Mouse (Mus musculus) lung, embryonic 14.5 days (tissue): ENCODE measurements around the gene Ago4. TPM values are rescaled to one million over a fixed set of nuclear protein-coding genes. Genes with fewer than 3 reads are reported as not detected.

ENCODE experiments used
- ATAC-seq: fragments of 200-750 bp; cut with Nextera tagmentation; 2 replicates; pipeline ENCODE4 v1.8.0; 2017; ENCODE audit warnings: mild to moderate bottlenecking, moderate TSS enrichment, moderate library complexity; ENCODE audit not compliant: insufficient read depth
- DNase-seq: peaks from one replicate; pipeline ENCODE4 v3.0.0-alpha.2; 2015
- H3K27ac ChIP-seq: fragments of 300-500 bp; sonication (generic); 2 replicates; pipeline ENCODE4 v1.5.1; 2014; ENCODE audit warnings: low read depth, mild to moderate bottlenecking, moderate library complexity
- H3K27me3 ChIP-seq: fragments of 300-500 bp; sonication (generic); 2 replicates; pipeline ENCODE4 v1.6.1; 2014; ENCODE audit warnings: low read length, control low read depth; ENCODE audit not compliant: insufficient read depth
- H3K36me3 ChIP-seq: fragments of 300-500 bp; sonication (generic); 2 replicates; pipeline ENCODE4 v1.6.1; 2014; ENCODE audit warnings: control low read depth; ENCODE audit not compliant: insufficient read depth
- H3K4me1 ChIP-seq: fragments of 300-500 bp; sonication (generic); 2 replicates; pipeline ENCODE4 v1.6.1; 2014; ENCODE audit warnings: antibody characterized with exemption, control low read depth; ENCODE audit not compliant: insufficient read depth
- H3K4me2 ChIP-seq: fragments of 300-500 bp; sonication (generic); 2 replicates; pipeline ENCODE4 v1.6.1; 2014; ENCODE audit warnings: mild to moderate bottlenecking
- H3K4me3 ChIP-seq: fragments of 300-500 bp; sonication (generic); 2 replicates; pipeline ENCODE4 v1.5.1; 2014; ENCODE audit warnings: low read depth, low read length
- H3K9ac ChIP-seq: fragments of 300-500 bp; sonication (generic); 2 replicates; pipeline ENCODE4 v1.6.1; 2014
- H3K9me3 ChIP-seq: fragments of 300-500 bp; sonication (generic); 2 replicates; pipeline ENCODE4 v1.6.1; 2016; ENCODE audit warnings: low read depth, low read length, control low read depth
- CTCF ChIP-seq: IDR thresholded peaks from 2 replicates; pipeline ENCODE4 v1.5.1; 2016; ENCODE audit warnings: antibody characterized with exemption, low read depth
- WGBS: fragments of 180-500 bp; shearing (Covaris S2); extraction: QIAGEN DNeasy Blood & Tissue Kit; methylation state at CpG from one replicate; pipeline ENCODE4 v1.1.7; 2014; 5-methylcytosine and 5-hydroxymethylcytosine counted together
- polyA plus RNA-seq: library from polyadenylated mRNA; unstranded; fragments of >200 nt; fragmentation: Nextera tagmentation; extraction: Ambion mirVana; gene quantifications from 2 replicates; pipeline ENCODE4 v1.2.1, GENCODE M21; 2014

Ago4 gene
- polyA plus RNA-seq, 1 experiment from 2014 or later = 3.5 TPM

GRCm38 (mm10) chr4:126491977-126492376 is 41.3 kb downstream of the Ago4 start:
- Histone ChIP-seq H3K27me3 (no peaks in the 10 kb centered on the region), H3K9me3 (no peaks in the 10 kb centered on the region), H3K27ac (no peak overlapping the region), H3K36me3 (no peaks in the 10 kb centered on the region), H3K4me2 (no peak overlapping the region), H3K4me3 (no peak overlapping the region), H3K9ac (no peak overlapping the region), H3K4me1 (peaks cover 4% of the 10 kb centered on the region; the same call in 1 of the 2 replicates)
- DNase-seq = no peak
- 49% methylated on average over 5 of the region's 5 CpGs for WGBS
- ATAC-seq = no peak
- no peak for TF ChIP-seq CTCF

GRCm38 (mm10) chr4:126490726-126491125 is 42.5 kb downstream of the Ago4 start:
- DNase-seq = no peak
- Histone ChIP-seq H3K27me3 (no peaks in the 10 kb centered on the region), H3K9me3 (no peaks in the 10 kb centered on the region), H3K36me3 (no peaks in the 10 kb centered on the region), H3K4me3 (no peak overlapping the region), H3K27ac (no peak overlapping the region), H3K4me2 (no peak overlapping the region), H3K4me1 (no peaks in the 10 kb centered on the region; the same call in 1 of the 2 replicates), H3K9ac (no peak overlapping the region)
- no peak for ATAC-seq
- TF ChIP-seq CTCF = no peak
- WGBS = 69% methylated on average over 12 of the region's 12 CpGs

GRCm38 (mm10) chr4:126489811-126490210 is 43.5 kb downstream of the Ago4 start:
- WGBS = 80% methylated on average over 5 of the region's 5 CpGs
- Histone ChIP-seq H3K9ac (no peak overlapping the region), H3K4me1 (no peaks in the 10 kb centered on the region; the same call in 1 of the 2 replicates), H3K4me2 (no peak overlapping the region), H3K27ac (no peak overlapping the region), H3K36me3 (no peaks in the 10 kb centered on the region), H3K4me3 (no peak overlapping the region), H3K9me3 (no peaks in the 10 kb centered on the region), H3K27me3 (no peaks in the 10 kb centered on the region)
- DNase-seq (no peak), ATAC-seq (no peak)
- TF ChIP-seq CTCF = no peak

- Histone ChIP-seq H3K9me3 (no peaks in the 10 kb centered on the region), H3K4me3 (no peak overlapping the region)
Observed at GRCm38 (mm10) chr4:126486217-126486616, 47.1 kb downstream of the Ago4 start.

GRCm38 (mm10) chr4:126485065-126485464 is 48.2 kb downstream of the Ago4 start:
- 68% methylated on average over 2 of the region's 2 CpGs for WGBS
- DNase-seq (no peak), ATAC-seq (no peak)
- TF ChIP-seq CTCF = no peak
- H3K9ac ChIP-seq = no peak overlapping the region
- no peaks in the 10 kb centered on the region for H3K4me1 ChIP-seq
- H3K36me3 ChIP-seq = no peaks in the 10 kb centered on the region
- no peak overlapping the region for H3K27ac ChIP-seq
- H3K27me3 ChIP-seq = no peaks in the 10 kb centered on the region
- H3K9me3 ChIP-seq = no peaks in the 10 kb centered on the region
- H3K4me3 ChIP-seq = no peak overlapping the region
- H3K4me2 ChIP-seq = no peak overlapping the region

More at GRCm38 (mm10) chr4:126486217-126486616, 47.1 kb downstream of the Ago4 start:
- Histone ChIP-seq H3K36me3 (no peaks in the 10 kb centered on the region), H3K4me1 (no peaks in the 10 kb centered on the region), H3K27me3 (no peaks in the 10 kb centered on the region), H3K4me2 (no peak overlapping the region), H3K9ac (no peak overlapping the region), H3K27ac (no peak overlapping the region)
- no peak for ATAC-seq
- no peak for TF ChIP-seq CTCF
- 74% methylated on average over 1 of the region's 1 CpGs for whole genome bisulfite sequencing
- no peak for DNase-seq

- ATAC-seq = no peak
- Histone ChIP-seq H3K27ac (no peak overlapping the region), H3K9me3 (no peaks in the 10 kb centered on the region), H3K27me3 (no peaks in the 10 kb centered on the region), H3K4me1 (no peaks in the 10 kb centered on the region), H3K4me2 (no peak overlapping the region), H3K4me3 (no peak overlapping the region), H3K9ac (no peak overlapping the region), H3K36me3 (no peaks in the 10 kb centered on the region)
- TF ChIP-seq CTCF = no peak
- no peak for DNase-seq
- 74% methylated on average over 3 of the region's 3 CpGs for WGBS
Observed at GRCm38 (mm10) chr4:126483874-126484273, 49.4 kb downstream of the Ago4 start.

DNA sequence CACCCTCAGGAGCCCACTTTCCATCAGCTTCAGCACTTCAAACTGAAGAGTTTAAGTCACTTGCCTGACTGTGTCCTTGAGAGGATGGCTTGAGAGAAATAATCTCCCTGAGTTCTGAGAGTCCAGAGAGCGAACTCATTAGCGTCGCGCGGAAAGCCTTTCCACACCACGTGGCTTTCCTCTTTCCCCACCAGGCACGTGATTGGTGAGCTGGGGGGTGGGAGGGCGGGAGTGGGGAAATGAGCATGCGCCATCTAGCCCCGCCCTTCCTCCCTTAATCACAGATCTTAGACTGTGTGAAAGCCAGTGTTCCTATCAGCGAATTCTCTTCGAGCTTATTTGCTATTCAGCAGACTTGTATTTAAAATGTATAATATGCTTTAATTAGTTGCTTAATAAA is 50.3 kb downstream of the Ago4 start:
- H3K9ac ChIP-seq = no peak overlapping the region
- ATAC-seq (no peak), DNase-seq (no peak)
- TF ChIP-seq CTCF = no peak
- H3K27me3 ChIP-seq = no peaks in the 10 kb centered on the region
- 72% methylated on average over 12 of the region's 12 CpGs for WGBS
- H3K4me1 ChIP-seq = no peaks in the 10 kb centered on the region
- no peaks in the 10 kb centered on the region for H3K9me3 ChIP-seq
- no peaks in the 10 kb centered on the region for H3K36me3 ChIP-seq
- H3K27ac ChIP-seq = no peak overlapping the region
- H3K4me3 ChIP-seq = no peak overlapping the region
- no peak overlapping the region for H3K4me2 ChIP-seq

GRCm38 (mm10) chr4:126481461-126481860 is 51.8 kb downstream of the Ago4 start:
- DNase-seq (no peak), ATAC-seq (no peak)
- no peaks in the 10 kb centered on the region for H3K36me3 ChIP-seq
- H3K4me1 ChIP-seq = no peaks in the 10 kb centered on the region
- no peak overlapping the region for H3K27ac ChIP-seq
- H3K9ac ChIP-seq = no peak overlapping the region
- no peak for TF ChIP-seq CTCF
- no peak overlapping the region for H3K4me2 ChIP-seq
- no peak overlapping the region for H3K4me3 ChIP-seq
- no peaks in the 10 kb centered on the region for H3K9me3 ChIP-seq
- WGBS = 81% methylated on average over 5 of the region's 5 CpGs
- H3K27me3 ChIP-seq = no peaks in the 10 kb centered on the region
